Mouse (Mus musculus) forebrain, embryonic 11.5 days (tissue): ENCODE measurements around the gene a. TPM values are rescaled to one million over a fixed set of nuclear protein-coding genes. Genes with fewer than 3 reads are reported as not detected.
A peak's percentile ranks its signal among the peaks of the same experiment; 100 is the strongest.

Experiments used
- ATAC-seq: fragments of 200-750 bp; cut with Nextera tagmentation; replicated peaks from 2 replicates; pipeline ENCODE4 v1.8.0; 2017; ENCODE audit warnings: moderate TSS enrichment; ENCODE audit not compliant: low FRiP score
- DNase-seq: peaks from one replicate; pipeline ENCODE4 v3.0.0-alpha.2; 2017; ENCODE audit warnings: low spot score
- H3K27ac ChIP-seq: fragments of 300-500 bp; sonication (generic); 2 replicates; pipeline ENCODE4 v1.5.1; 2014; ENCODE audit warnings: low read depth, low read length
- H3K27me3 ChIP-seq: fragments of 300-500 bp; sonication (generic); 2 replicates; pipeline ENCODE4 v1.6.1; 2014; ENCODE audit warnings: mild to moderate bottlenecking, low read length, mixed read lengths; ENCODE audit not compliant: control insufficient read depth, insufficient read depth
- H3K36me3 ChIP-seq: fragments of 300-500 bp; sonication (generic); 2 replicates; pipeline ENCODE4 v1.6.1; 2014; ENCODE audit warnings: mild to moderate bottlenecking, low read length, moderate library complexity, mixed read lengths; ENCODE audit not compliant: control insufficient read depth, insufficient read depth
- H3K4me1 ChIP-seq: fragments of 300-500 bp; sonication (generic); replicated peaks from 2 replicates; pipeline ENCODE4 v1.6.1; 2014; ENCODE audit warnings: low read length, mixed read lengths; ENCODE audit not compliant: control insufficient read depth, insufficient read depth
- H3K4me2 ChIP-seq: fragments of 300-500 bp; sonication (generic); 2 replicates; pipeline ENCODE4 v1.6.1; 2014; ENCODE audit warnings: low read depth, mild to moderate bottlenecking, low read length, moderate library complexity, mixed read lengths; ENCODE audit not compliant: severe bottlenecking
- H3K4me3 ChIP-seq: fragments of 300-500 bp; sonication (generic); 2 replicates; pipeline ENCODE4 v1.5.1; 2014; ENCODE audit warnings: low read depth, low read length
- H3K9ac ChIP-seq: fragments of 300-500 bp; sonication (generic); 2 replicates; pipeline ENCODE4 v1.6.1; 2014; ENCODE audit warnings: low read length
- H3K9me3 ChIP-seq: fragments of 300-500 bp; sonication (generic); 2 replicates; pipeline ENCODE4 v1.6.1; 2016; ENCODE audit warnings: low read length, mixed read lengths; ENCODE audit not compliant: control insufficient read depth
- WGBS: fragments of 180-500 bp; shearing (Covaris S2); extraction: QIAGEN DNeasy Blood & Tissue Kit; methylation state at CpG from one replicate; pipeline ENCODE4 v1.1.7; 2014; 5-methylcytosine and 5-hydroxymethylcytosine counted together
- polyA plus RNA-seq: library from polyadenylated mRNA; unstranded; fragments of >200 nt; fragmentation: Nextera tagmentation; extraction: Ambion mirVana; gene quantifications from 2 replicates; pipeline ENCODE4 v1.2.1, GENCODE M21; 2014

Gene a
- polyA plus RNA-seq, 1 experiment from 2014 or later = 0.69 TPM

DNA sequence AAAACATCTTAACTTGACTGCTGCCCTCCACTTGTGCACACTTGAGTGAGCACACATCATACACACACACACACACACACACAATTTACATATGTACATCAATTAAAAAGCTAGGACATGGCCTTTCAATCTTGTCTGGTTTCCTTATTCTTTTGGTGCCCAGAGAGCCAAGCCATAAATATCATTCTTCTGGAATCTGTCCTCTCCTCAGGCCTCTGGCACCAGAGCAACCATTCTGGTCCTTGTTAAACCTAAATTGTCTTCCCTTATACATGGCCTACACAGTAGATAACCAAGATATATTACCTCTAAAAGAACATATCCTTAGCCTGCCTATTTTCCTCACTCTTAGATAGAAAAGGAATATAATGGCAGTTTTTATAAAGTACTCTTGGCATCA lies 56.9 kb downstream of the a start:
- DNase-seq = no peak
- Histone ChIP-seq H3K4me2 (no peak overlapping the region), H3K4me3 (no peak overlapping the region), H3K36me3 (no peaks in the 10 kb centered on the region; the same call in 1 of the 2 replicates), H3K9ac (no peak overlapping the region), H3K27me3 (no peaks in the 10 kb centered on the region), H3K4me1 (no peaks in the 10 kb centered on the region), H3K9me3 (no peaks in the 10 kb centered on the region), H3K27ac (no peak overlapping the region)
- no peak for ATAC-seq

DNA sequence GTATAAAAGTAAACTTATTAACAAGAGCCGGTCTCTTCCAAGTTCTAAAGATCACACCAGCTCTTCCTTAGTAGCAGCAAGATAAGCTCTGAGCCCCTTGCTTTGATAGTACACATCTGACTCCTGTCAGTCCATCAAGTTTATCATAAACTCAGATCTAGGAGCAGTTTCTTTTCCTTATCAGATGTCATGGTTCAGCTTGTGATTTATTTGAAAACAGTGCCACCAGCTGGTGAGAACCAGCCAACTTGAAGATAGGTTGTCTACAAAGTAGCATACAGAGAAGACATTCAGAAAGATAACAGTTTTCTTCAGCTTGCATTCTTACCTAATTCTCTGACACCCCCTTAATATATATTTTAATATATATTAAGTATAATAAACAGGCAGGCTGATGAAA lies 64.2 kb downstream of the a start:
- WGBS = 94% methylated on average over 1 of the region's 1 CpGs
- H3K27ac ChIP-seq = no peak overlapping the region
- ATAC-seq = no peak
- H3K36me3 ChIP-seq = no peaks in the 10 kb centered on the region; the same call in 1 of the 2 replicates
- H3K27me3 ChIP-seq = no peaks in the 10 kb centered on the region
- H3K4me2 ChIP-seq = no peak overlapping the region
- no peaks in the 10 kb centered on the region for H3K4me1 ChIP-seq
- DNase-seq = no peak
- no peak overlapping the region for H3K4me3 ChIP-seq
- no peaks in the 10 kb centered on the region for H3K9me3 ChIP-seq
- H3K9ac ChIP-seq = no peak overlapping the region

DNA sequence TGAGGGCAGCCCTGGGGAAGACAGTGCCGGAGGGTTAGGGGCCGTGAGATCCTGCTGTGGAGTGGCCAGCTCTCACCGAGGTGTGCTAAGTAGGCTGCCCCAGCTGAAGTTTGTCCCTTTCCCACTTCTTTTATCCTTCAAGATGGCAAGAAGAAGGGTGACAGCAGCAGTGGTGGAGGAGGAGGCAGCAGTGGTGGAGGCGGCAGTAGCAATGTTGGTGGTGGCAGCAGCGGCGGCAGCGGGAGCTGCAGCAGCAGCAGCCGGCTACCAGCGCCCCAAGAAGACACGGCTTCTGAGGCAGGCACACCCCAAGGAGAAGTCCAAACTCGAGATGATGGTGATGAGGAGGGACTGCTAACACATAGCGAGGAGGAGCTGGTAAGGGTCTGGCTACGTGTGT lies 72.5 kb downstream of the a start:
- no peak for DNase-seq
- Histone ChIP-seq H3K9me3 (no peaks in the 10 kb centered on the region), H3K4me1 (no peaks in the 10 kb centered on the region), H3K9ac (no peak overlapping the region), H3K27ac (no peak overlapping the region), H3K36me3 (peaks cover 3% of the 10 kb centered on the region; the same call in 1 of the 2 replicates), H3K4me3 (no peak overlapping the region), H3K4me2 (no peak overlapping the region), H3K27me3 (no peaks in the 10 kb centered on the region)
- 92% methylated on average over 13 of the region's 13 CpGs for WGBS
- ATAC-seq = no peak

GRCm38 (mm10) chr2:154865696-154866095 lies 74.5 kb downstream of the a start:
- H3K27ac ChIP-seq = no peak overlapping the region
- no peak overlapping the region for H3K4me2 ChIP-seq
- H3K4me3 ChIP-seq = no peak overlapping the region
- WGBS = 82% methylated on average over 3 of the region's 3 CpGs
- DNase-seq (no peak), ATAC-seq (no peak)
- peaks cover 7% of the 10 kb centered on the region; the same call in 1 of the 2 replicates for H3K36me3 ChIP-seq
- no peak overlapping the region for H3K9ac ChIP-seq
- no peaks in the 10 kb centered on the region for H3K27me3 ChIP-seq
- no peaks in the 10 kb centered on the region for H3K4me1 ChIP-seq
- no peaks in the 10 kb centered on the region for H3K9me3 ChIP-seq

DNA sequence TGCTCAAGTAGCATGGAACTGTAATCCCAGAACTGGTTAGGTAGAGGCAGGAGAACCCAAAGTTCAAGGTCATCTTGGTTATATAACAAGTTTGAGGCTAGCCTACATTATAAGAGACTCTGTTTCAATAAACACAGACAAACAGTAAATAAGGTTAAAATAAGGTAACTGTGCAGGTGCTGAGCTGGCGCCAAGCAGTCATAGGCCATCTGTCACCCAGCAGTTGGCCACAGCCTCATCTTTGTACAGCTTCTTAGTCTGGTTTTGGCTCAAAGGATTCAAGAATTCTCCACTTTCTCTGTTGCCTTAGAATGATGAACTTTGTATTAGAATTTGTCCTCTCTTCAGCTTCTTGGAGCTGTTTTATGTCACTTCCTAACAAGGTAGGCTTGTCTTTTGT lies 76.9 kb downstream of the a start:
- Histone ChIP-seq H3K9ac (no peak overlapping the region), H3K4me1 (no peaks in the 10 kb centered on the region), H3K4me3 (no peak overlapping the region), H3K9me3 (no peaks in the 10 kb centered on the region), H3K27me3 (no peaks in the 10 kb centered on the region), H3K27ac (no peak overlapping the region), H3K36me3 (peaks cover 17% of the 10 kb centered on the region; the same call in 1 of the 2 replicates), H3K4me2 (no peak overlapping the region)
- DNase-seq (no peak), ATAC-seq (no peak)
- 100% methylated on average over 1 of the region's 1 CpGs for WGBS

DNA sequence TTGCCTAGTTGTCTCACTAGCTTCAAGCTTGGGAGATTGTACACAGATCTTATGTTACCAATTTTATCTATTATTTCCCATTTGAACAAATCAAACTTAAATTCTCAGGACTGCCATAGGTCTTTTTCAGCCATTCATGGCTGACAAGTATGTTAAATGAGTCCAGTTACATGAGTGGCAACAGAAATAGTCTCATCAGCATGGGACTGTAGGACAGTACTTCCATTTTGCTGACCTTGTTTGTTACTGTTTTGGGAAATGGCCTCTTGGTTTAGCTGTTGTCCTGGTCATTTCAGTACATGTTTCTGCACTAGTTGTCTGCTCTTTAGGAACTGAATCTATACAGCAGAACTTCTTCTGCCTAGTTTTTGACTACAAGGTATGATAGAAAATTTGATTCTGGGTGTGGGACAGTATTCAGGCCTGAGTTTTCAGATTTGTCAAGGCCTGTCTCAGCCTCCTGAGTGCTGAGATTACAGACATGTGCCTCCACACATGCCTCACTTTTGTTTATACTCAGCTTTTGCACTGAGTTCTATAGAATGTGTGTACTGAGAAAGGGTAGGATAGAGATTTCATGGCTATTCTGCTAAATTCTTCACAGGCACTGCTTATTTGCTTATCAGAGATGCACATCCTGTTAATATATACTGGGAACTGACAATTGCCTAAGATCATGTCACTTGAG lies 78.9 kb downstream of the a start:
- Histone ChIP-seq H3K9me3 (no peaks in the 10 kb centered on the region), H3K27me3 (no peaks in the 10 kb centered on the region), H3K36me3 (peaks cover 14% of the 10 kb centered on the region; the same call in 1 of the 2 replicates), H3K27ac (no peak overlapping the region), H3K4me1 (no peaks in the 10 kb centered on the region), H3K4me2 (no peak overlapping the region), H3K9ac (no peak overlapping the region), H3K4me3 (no peak overlapping the region)
- DNase-seq = no peak
- no peak for ATAC-seq

DNA sequence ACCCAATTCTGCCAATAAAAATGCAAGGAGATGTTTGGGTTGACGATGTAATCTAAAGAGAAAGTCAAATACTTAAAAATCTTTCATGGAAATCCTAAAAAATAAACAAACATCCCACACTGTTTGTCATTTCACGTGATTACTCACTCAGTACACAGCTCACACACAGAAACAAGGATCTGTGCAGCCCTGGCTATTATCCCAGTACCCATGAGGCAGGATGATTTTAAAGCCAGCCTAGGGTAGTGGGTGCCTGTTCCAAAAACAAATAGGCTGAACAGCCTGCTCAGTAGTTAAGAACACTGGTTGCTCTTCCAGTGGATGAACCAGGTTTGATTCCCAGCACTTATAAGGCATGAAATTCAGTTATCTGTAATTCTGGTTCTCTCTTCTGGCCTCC lies 85.4 kb downstream of the a start:
- ATAC-seq = no peak
- Histone ChIP-seq H3K4me1 (no peaks in the 10 kb centered on the region), H3K27ac (no peak overlapping the region), H3K36me3 (peaks cover 7% of the 10 kb centered on the region; the same call in 1 of the 2 replicates), H3K27me3 (no peaks in the 10 kb centered on the region), H3K9ac (no peak overlapping the region), H3K9me3 (no peaks in the 10 kb centered on the region), H3K4me3 (no peak overlapping the region), H3K4me2 (no peak overlapping the region)
- no peak for DNase-seq
- WGBS = 92% methylated on average over 2 of the region's 2 CpGs

GRCm38 (mm10) chr2:154891585-154891984 lies 100.4 kb downstream of the a start:
- Histone ChIP-seq H3K27ac (no peak overlapping the region), H3K27me3 (no peaks in the 10 kb centered on the region), H3K9me3 (no peaks in the 10 kb centered on the region), H3K4me2 (peak overlapping the region; percentile 86), H3K4me1 (peaks cover 2% of the 10 kb centered on the region; the same call in 1 of the 2 replicates), H3K36me3 (no peaks in the 10 kb centered on the region; the same call in 1 of the 2 replicates), H3K4me3 (peak overlapping the region; percentile 95), H3K9ac (peak overlapping the region; percentile 93)
- DNase-seq (no peak), ATAC-seq (no peak)
- 18% methylated on average over 2 of the region's 2 CpGs for WGBS
